Mouse (Mus musculus): ENCODE measurements around the gene Romo1.

- TF ChIP-seq POLR2A (IDR thresholded peaks at IDR 0.05; ENCODE audit: borderline replicate concordance, extremely low read depth, low read depth, low read length): no peak
- TF ChIP-seq CTCF (IDR thresholded peaks at IDR 0.05; ENCODE audit: insufficient read depth, low read length): no peak
These were observed 16.8 kb upstream of the Romo1 start, which contains the start of gene Gm28036 for GRCm38 (mm10) chr2:156126992-156127391.
